Mouse (Mus musculus): ENCODE measurements at regions not wholly inside any gene's neighbourhood (a gene's known extent, or its start where the extent isn't known, plus 50 kb on each side); places are given as distances from the start of the nearest gene placed in this dataset.

DNA sequence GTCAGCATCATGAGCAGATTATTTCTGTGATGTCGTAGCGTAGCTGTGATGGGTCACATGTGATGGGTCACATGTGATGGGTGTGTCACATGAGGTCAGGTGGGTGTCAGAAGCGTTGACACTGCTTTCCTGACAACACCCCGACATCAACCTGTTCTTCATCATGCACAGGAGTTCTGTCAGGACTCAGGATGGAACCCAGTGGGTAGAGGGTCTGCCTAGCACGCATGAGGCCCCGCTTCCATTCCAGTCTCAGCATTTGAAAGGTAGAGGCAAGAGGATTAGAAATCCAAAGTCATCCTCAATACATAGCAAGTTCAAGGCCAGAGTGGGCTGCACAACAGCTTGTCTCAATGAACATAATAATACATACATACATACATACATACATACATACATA is 79.2 kb downstream of the Fam76b start:
- no peak for TF ChIP-seq EP300 (IDR thresholded peaks at IDR 0.05)
- no peak for TF ChIP-seq CTCF (IDR thresholded peaks at IDR 0.05)
